ENCODE assay signal across 10 mouse cellular contexts in genomic region chr2:84961300-84961699, GRCm38 (mm10). TPM values are rescaled to one million over a fixed set of nuclear protein-coding genes. Genes with fewer than 3 reads are reported as not detected.
DNase-seq lines count a peak whose midpoint lies in the region; ATAC-seq lines count a peak whose summit lies in the region.
"Had no signal": no experiment of that assay in that cellular context is flagged by ENCODE, and none has a peak within 500 bp of the region (broad histone marks: within the 10 kb centered on the region; RNA-seq: fewer than 3 reads in every experiment).

No protein-coding gene starts in this region.

- no peak overlapping the region for H3K4me2 ChIP-seq in intestine, embryonic 14.5 days (ENCODE audit: low read length)
- H3K4me2 ChIP-seq in intestine, embryonic 15.5 days (replicated peaks), result no peak overlapping the region
- H3K4me2 ChIP-seq in kidney, embryonic 16.5 days (replicated peaks; ENCODE audit: low read depth, low read length), result no peak overlapping the region

- peaks cover 23% of the 10 kb centered on the region for H3K36me3 ChIP-seq in intestine, embryonic 14.5 days (ENCODE audit: control insufficient read depth, insufficient read depth, low read length)
- peaks cover 4% of the 10 kb centered on the region for H3K36me3 ChIP-seq in intestine, embryonic 15.5 days
- peaks cover 20% of the 10 kb centered on the region for H3K36me3 ChIP-seq in kidney, embryonic 16.5 days (ENCODE audit: insufficient read depth, low read length)

- H3K4me3 ChIP-seq in intestine, embryonic 14.5 days (ENCODE audit: low read depth, low read length), result no peak overlapping the region
- no peak overlapping the region for H3K4me3 ChIP-seq in intestine, embryonic 15.5 days (replicated peaks)
- H3K4me3 ChIP-seq in kidney, embryonic 16.5 days (ENCODE audit: low read length), result no peak overlapping the region

- 69% methylated on average over 2 of the region's 2 CpGs for WGBS in intestine, embryonic 14.5 days
- WGBS in intestine, embryonic 15.5 days, result 67% methylated on average over 2 of the region's 2 CpGs
- WGBS in kidney, embryonic 16.5 days, result 63% methylated on average over 2 of the region's 2 CpGs

- H3K27ac ChIP-seq in intestine, embryonic 14.5 days (ENCODE audit: low read depth), result no peak overlapping the region
- no peak overlapping the region for H3K27ac ChIP-seq in intestine, embryonic 15.5 days
- no peak overlapping the region for H3K27ac ChIP-seq in kidney, embryonic 16.5 days (ENCODE audit: low read length)
- H3K27ac ChIP-seq: macrophage had no signal

- H3K9me3 ChIP-seq in intestine, embryonic 14.5 days (ENCODE audit: control insufficient read depth, low read length), result no peaks in the 10 kb centered on the region
- H3K9me3 ChIP-seq in intestine, embryonic 15.5 days, result no peaks in the 10 kb centered on the region
- H3K9me3 ChIP-seq in kidney, embryonic 16.5 days (ENCODE audit: low read length), result no peaks in the 10 kb centered on the region

- peak; percentile 38 for DNase-seq in intestine, embryonic 14.5 days (ENCODE audit: low spot score)
- peak; percentile 21 to 48 for DNase-seq in gastrocnemius, adult 8-10 months (ENCODE audit: low spot score in 2 of 2)
- peak; percentile 31 to 32 for DNase-seq in lung, postnatal 4 days
- DNase-seq in thymus, adult 18-20 months, result no peak
- DNase-seq in cerebellum, postnatal 14 days, result no peak
- DNase-seq: right cerebral cortex, postnatal 14 days had no signal

- H3K27me3 ChIP-seq in intestine, embryonic 14.5 days (replicated peaks; ENCODE audit: control insufficient read depth, insufficient read depth, low read length), result no peaks in the 10 kb centered on the region
- H3K27me3 ChIP-seq in intestine, embryonic 15.5 days (replicated peaks), result no peaks in the 10 kb centered on the region
- H3K27me3 ChIP-seq in kidney, embryonic 16.5 days (ENCODE audit: insufficient read depth, low read length), result no peaks in the 10 kb centered on the region

- H3K9ac ChIP-seq in intestine, embryonic 14.5 days (ENCODE audit: low read length), result no peak overlapping the region
- H3K9ac ChIP-seq in intestine, embryonic 15.5 days, result no peak overlapping the region
- H3K9ac ChIP-seq in kidney, embryonic 16.5 days (replicated peaks; ENCODE audit: low read length), result no peak overlapping the region

- ATAC-seq in intestine, embryonic 14.5 days (replicated peaks; ENCODE audit: low FRiP score, low TSS enrichment, low read depth), result no peak
- no peak for ATAC-seq in intestine, embryonic 15.5 days
- peak; percentile 29; the same call in 1 of the 2 replicates for ATAC-seq in kidney, embryonic 16.5 days (ENCODE audit: low FRiP score, low TSS enrichment)
- no peak for ATAC-seq in cerebellum, adult (ENCODE audit: insufficient number of reproducible peaks, low FRiP score, low TSS enrichment)

- no peaks in the 10 kb centered on the region for H3K4me1 ChIP-seq in intestine, embryonic 14.5 days (replicated peaks; ENCODE audit: control insufficient read depth, insufficient read depth, low read length)
- no peaks in the 10 kb centered on the region for H3K4me1 ChIP-seq in intestine, embryonic 15.5 days (replicated peaks)
- no peaks in the 10 kb centered on the region for H3K4me1 ChIP-seq in kidney, embryonic 16.5 days (ENCODE audit: insufficient read depth, low read length)

RNA-seq across cellular contexts. Expression of gene Prg2, which starts 19.0 kb away (rescaled TPM):
- not detected in 2 replicates for polyA plus RNA-seq in intestine, embryonic 14.5 days (2014; fragmentation: Nextera tagmentation; extraction: Ambion mirVana)
- polyA plus RNA-seq in intestine, embryonic 15.5 days (2015; fragmentation: Nextera tagmentation; extraction: Ambion mirVana), result 0.48 and 0.75 TPM in 2 replicates
- not detected for total RNA-seq in gastrocnemius, adult 8-10 months (2022)
- 0.36 TPM in 1 of 2 replicates, not detected in the other for polyA plus RNA-seq in kidney, embryonic 16.5 days (2015; fragmentation: Nextera tagmentation; extraction: Ambion mirVana)

RNA-seq across cellular contexts. Expression of gene Slc43a3, which starts 24.9 kb away (rescaled TPM):
- 46.7 and 54.7 TPM in 2 replicates for polyA plus RNA-seq in intestine, embryonic 14.5 days (2014; fragmentation: Nextera tagmentation; extraction: Ambion mirVana)
- polyA plus RNA-seq in intestine, embryonic 15.5 days (2015; fragmentation: Nextera tagmentation; extraction: Ambion mirVana), result 45.4 and 48.2 TPM in 2 replicates
- 10 to 100 TPM; 10.9 to 29.6 (median 17.7) TPM for total RNA-seq in gastrocnemius, adult 8-10 months (2022)
- 57.4 and 58.0 TPM in 2 replicates for polyA plus RNA-seq in kidney, embryonic 16.5 days (2015; fragmentation: Nextera tagmentation; extraction: Ambion mirVana)

RNA-seq across cellular contexts. Expression of gene Prg3, which starts 26.7 kb away (rescaled TPM):
- polyA plus RNA-seq in intestine, embryonic 14.5 days (2014; fragmentation: Nextera tagmentation; extraction: Ambion mirVana), result not detected in 2 replicates
- not detected in 2 replicates for polyA plus RNA-seq in intestine, embryonic 15.5 days (2015; fragmentation: Nextera tagmentation; extraction: Ambion mirVana)
- total RNA-seq in gastrocnemius, adult 8-10 months (2022), result not detected
- polyA plus RNA-seq in kidney, embryonic 16.5 days (2015; fragmentation: Nextera tagmentation; extraction: Ambion mirVana), result not detected in 2 replicates
- polyA plus RNA-seq: macrophage had no signal

Comparison
In these comparisons a context has a peak if more than half of its experiments do, and no peak if none do; other contexts are left out.
1. DNase-seq: peak in intestine, embryonic 14.5 days (single experiment), gastrocnemius, adult 8-10 months (2 of 2) and lung, postnatal 4 days (2 of 2); none in thymus, adult 18-20 months (0 of 2) and cerebellum, postnatal 14 days (0 of 2).